Mouse (Mus musculus) C2C12 (cell line): ENCODE data around the gene Slc22a3.

Experiments
- CEBPB ChIP-seq: IDR thresholded peaks from one replicate; pipeline ENCODE4 v1.6.1; 2011; ENCODE audit warnings: low read depth, mild to moderate bottlenecking, control low read depth, moderate library complexity
- CTCF ChIP-seq: IDR thresholded peaks from one replicate; pipeline ENCODE4 v1.5.1; 2011; ENCODE audit not compliant: control insufficient read depth, insufficient read depth, insufficient read length
- FOSL1 ChIP-seq: IDR thresholded peaks from one replicate; pipeline ENCODE4 v1.8.0; 2011; ENCODE audit warnings: mild to moderate bottlenecking, low read length; ENCODE audit not compliant: poor library complexity, insufficient read depth, severe bottlenecking
- MYOD1 ChIP-seq: IDR thresholded peaks from one replicate; pipeline ENCODE4 v1.6.1; 2011; ENCODE audit warnings: low read depth; ENCODE audit not compliant: control insufficient read depth, insufficient read length
- USF1 ChIP-seq: IDR thresholded peaks from one replicate; pipeline ENCODE4 v1.6.1; 2011; ENCODE audit warnings: low read depth, mild to moderate bottlenecking, control low read depth, moderate library complexity

DNA sequence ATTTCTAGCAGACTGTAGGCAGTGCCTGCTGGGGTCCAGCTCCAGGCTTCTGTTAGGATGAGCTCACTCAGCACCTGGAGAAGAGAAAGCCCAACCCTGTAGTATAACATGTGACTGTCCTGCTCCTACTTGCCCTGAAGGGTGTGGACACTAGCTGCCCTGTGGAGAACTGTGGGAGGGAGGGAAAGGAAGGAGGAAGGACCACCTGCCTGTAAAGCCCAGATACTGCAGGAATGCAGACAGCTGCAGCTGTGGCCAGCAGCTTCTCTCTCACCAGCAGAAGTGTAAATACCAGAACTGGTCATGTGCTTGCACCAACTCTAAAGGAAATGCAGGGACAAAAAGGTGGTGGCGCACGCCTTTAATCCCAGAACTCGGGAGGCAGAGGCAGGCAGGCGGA, 137.2 kb downstream of the Slc22a3 start:
- TF ChIP-seq CTCF (no peak), MYOD1 (peak; percentile 68), USF1 (no peak), CEBPB (no peak), FOSL1 (no peak)
